Mouse (Mus musculus) intestine, postnatal 0 days (tissue): ENCODE data around the gene Ntn5. TPM values are rescaled to one million over a fixed set of nuclear protein-coding genes. Genes with fewer than 3 reads are reported as not detected.

Experiments used
- ATAC-seq: fragments of 200-750 bp; cut with Nextera tagmentation; 2 replicates; pipeline ENCODE4 v1.8.0; 2017; ENCODE audit warnings: mild to moderate bottlenecking, moderate TSS enrichment, moderate library complexity
- H3K27ac ChIP-seq: fragments of 300-500 bp; sonication (generic); 2 replicates; pipeline ENCODE4 v1.5.1; 2014; ENCODE audit warnings: mild to moderate bottlenecking, low read depth, low read length, moderate library complexity
- H3K27me3 ChIP-seq: fragments of 300-500 bp; sonication (generic); replicated peaks from 2 replicates; pipeline ENCODE4 v1.6.1; 2014; ENCODE audit warnings: low read length, mixed read lengths; ENCODE audit not compliant: control insufficient read depth, insufficient read depth
- H3K36me3 ChIP-seq: fragments of 300-500 bp; sonication (generic); 2 replicates; pipeline ENCODE4 v1.6.1; 2014; ENCODE audit warnings: mild to moderate bottlenecking, moderate library complexity; ENCODE audit not compliant: control insufficient read depth, insufficient read depth
- H3K4me1 ChIP-seq: fragments of 300-500 bp; sonication (generic); replicated peaks from 2 replicates; pipeline ENCODE4 v1.6.1; 2014; ENCODE audit warnings: antibody characterized with exemption, low read length, mixed read lengths; ENCODE audit not compliant: control insufficient read depth, insufficient read depth
- H3K4me2 ChIP-seq: fragments of 300-500 bp; sonication (generic); replicated peaks from 2 replicates; pipeline ENCODE4 v1.6.1; 2014; ENCODE audit warnings: low read depth, mild to moderate bottlenecking, moderate library complexity
- H3K4me3 ChIP-seq: fragments of 300-500 bp; sonication (generic); 2 replicates; pipeline ENCODE4 v1.5.1; 2014; ENCODE audit warnings: low read depth, low read length
- H3K9ac ChIP-seq: fragments of 300-500 bp; sonication (generic); 2 replicates; pipeline ENCODE4 v1.6.1; 2014; ENCODE audit warnings: mild to moderate bottlenecking, low read depth, low read length
- H3K9me3 ChIP-seq: fragments of 300-500 bp; sonication (generic); 2 replicates; pipeline ENCODE4 v1.6.1; 2016; ENCODE audit warnings: mixed run types; ENCODE audit not compliant: control insufficient read depth
- CTCF ChIP-seq: sonication (generic); IDR thresholded peaks from 2 replicates; pipeline ENCODE4 v1.5.1; 2016; ENCODE audit warnings: low read depth, mild to moderate bottlenecking, control low read depth, antibody characterized with exemption, moderate library complexity
- WGBS: fragments of 180-500 bp; shearing (Covaris S2); extraction: QIAGEN DNeasy Blood & Tissue Kit; methylation state at CpG from one replicate; pipeline ENCODE4 v1.1.7; 2014; 5-methylcytosine and 5-hydroxymethylcytosine counted together
- polyA plus RNA-seq: library from polyadenylated mRNA; unstranded; fragments of >200 nt; fragmentation: Nextera tagmentation; extraction: Ambion mirVana; gene quantifications from 2 replicates; pipeline ENCODE4 v1.2.1, GENCODE M21; 2015

Gene Ntn5
- polyA plus RNA-seq, 1 experiment from 2014 or later: 0.10 TPM

GRCm38 (mm10) chr7:45668921-45669320 is 14.9 kb upstream of the Ntn5 start:
- H3K4me1 ChIP-seq: no peaks in the 10 kb centered on the region
- no peak overlapping the region for H3K9ac ChIP-seq
- H3K27me3 ChIP-seq: peaks cover 62% of the 10 kb centered on the region
- no peak overlapping the region for H3K4me3 ChIP-seq
- no peaks in the 10 kb centered on the region for H3K36me3 ChIP-seq
- TF ChIP-seq CTCF: peak; percentile 43
- no peak overlapping the region for H3K27ac ChIP-seq
- WGBS: 96% methylated on average over 9 of the region's 9 CpGs
- H3K4me2 ChIP-seq: no peak overlapping the region
- H3K9me3 ChIP-seq: no peaks in the 10 kb centered on the region
- no peak for ATAC-seq

GRCm38 (mm10) chr7:45677627-45678295 is 6.1 kb upstream of the Ntn5 start:
- Histone ChIP-seq H3K9ac (no peak overlapping the region), H3K4me1 (peaks cover 3% of the 10 kb centered on the region; the same call in 1 of the 2 replicates), H3K4me2 (no peak overlapping the region), H3K27me3 (peaks cover 48% of the 10 kb centered on the region), H3K9me3 (no peaks in the 10 kb centered on the region), H3K36me3 (no peaks in the 10 kb centered on the region), H3K4me3 (no peak overlapping the region), H3K27ac (no peak overlapping the region)
- 57% methylated on average over 7 of the region's 7 CpGs for WGBS
- TF ChIP-seq CTCF: no peak
- no peak for ATAC-seq

GRCm38 (mm10) chr7:45678513-45678912 is 5.3 kb upstream of the Ntn5 start:
- TF ChIP-seq CTCF: no peak
- no peak overlapping the region for H3K9ac ChIP-seq
- ATAC-seq: no peak
- H3K4me3 ChIP-seq: no peak overlapping the region
- H3K36me3 ChIP-seq: no peaks in the 10 kb centered on the region
- no peak overlapping the region for H3K27ac ChIP-seq
- WGBS: 86% methylated on average over 14 of the region's 14 CpGs
- no peaks in the 10 kb centered on the region for H3K9me3 ChIP-seq
- no peak overlapping the region for H3K4me2 ChIP-seq
- H3K4me1 ChIP-seq: peaks cover 3% of the 10 kb centered on the region; the same call in 1 of the 2 replicates
- H3K27me3 ChIP-seq: peaks cover 40% of the 10 kb centered on the region

- no peak for TF ChIP-seq CTCF
- 0 out of 2 replicates have a peak, but pooled peaks have one; percentile 31 for ATAC-seq
- Histone ChIP-seq H3K9me3 (no peaks in the 10 kb centered on the region), H3K36me3 (no peaks in the 10 kb centered on the region), H3K27ac (peak overlapping the region; percentile 35; the same call in 1 of the 2 replicates), H3K4me2 (no peak overlapping the region), H3K4me3 (no peak overlapping the region), H3K4me1 (peaks cover 3% of the 10 kb centered on the region; the same call in 1 of the 2 replicates), H3K27me3 (peaks cover 43% of the 10 kb centered on the region), H3K9ac (no peak overlapping the region)
- WGBS: 59% methylated on average over 14 of the region's 14 CpGs
Measured at GRCm38 (mm10) chr7:45679966-45680621, 3.7 kb upstream of the Ntn5 start.

GRCm38 (mm10) chr7:45681046-45681736 is 2.6 kb upstream of the Ntn5 start:
- H3K27me3 ChIP-seq: peaks cover 40% of the 10 kb centered on the region
- H3K36me3 ChIP-seq: no peaks in the 10 kb centered on the region
- no peaks in the 10 kb centered on the region for H3K9me3 ChIP-seq
- H3K27ac ChIP-seq: no peak overlapping the region
- TF ChIP-seq CTCF: no peak
- no peak for ATAC-seq
- WGBS: 67% methylated on average over 8 of the region's 8 CpGs
- no peak overlapping the region for H3K4me2 ChIP-seq
- H3K9ac ChIP-seq: no peak overlapping the region
- H3K4me1 ChIP-seq: peaks cover 3% of the 10 kb centered on the region; the same call in 1 of the 2 replicates
- no peak overlapping the region for H3K4me3 ChIP-seq
